Mouse (Mus musculus) embryonic fibroblast, embryonic 13.5 days (primary cell): ENCODE data around the gene Myo1b. TPM values are rescaled to one million over a fixed set of nuclear protein-coding genes. Genes with fewer than 3 reads are reported as not detected.

Experiments used
- H3K27ac ChIP-seq: 2 replicates; pipeline ENCODE4 v1.5.1; 2012; ENCODE audit warnings: low read length, control low read depth, inconsistent platforms; ENCODE audit not compliant: insufficient read depth
- H3K4me1 ChIP-seq: 2 replicates; pipeline ENCODE4 v1.6.1; 2011; ENCODE audit warnings: low read length; ENCODE audit not compliant: control insufficient read depth, insufficient read depth
- H3K4me3 ChIP-seq: 2 replicates; pipeline ENCODE4 v1.5.1; 2011; ENCODE audit warnings: mild to moderate bottlenecking, control low read depth, low read length; ENCODE audit not compliant: insufficient read depth
- CTCF ChIP-seq: IDR thresholded peaks from 2 replicates; pipeline ENCODE4 v1.5.1; 2011; ENCODE audit warnings: mild to moderate bottlenecking, control low read depth, low read length, moderate library complexity, borderline replicate concordance; ENCODE audit not compliant: insufficient read depth
- POLR2A ChIP-seq: IDR thresholded peaks from 2 replicates; pipeline ENCODE4 v1.6.1; 2011; ENCODE audit warnings: low read depth, mild to moderate bottlenecking, control low read depth, low read length, moderate library complexity
- polyA plus RNA-seq: library from polyadenylated mRNA; stranded (reverse); fragments of >200 nt; gene quantifications from 2 replicates; pipeline ENCODE4 v1.2.4, GENCODE M21; 2011; ENCODE audit warnings: low read depth; ENCODE audit not compliant: missing spikeins, insufficient read length

The Myo1b gene
- polyA plus RNA-seq, 1 experiment: 66.5 TPM

DNA sequence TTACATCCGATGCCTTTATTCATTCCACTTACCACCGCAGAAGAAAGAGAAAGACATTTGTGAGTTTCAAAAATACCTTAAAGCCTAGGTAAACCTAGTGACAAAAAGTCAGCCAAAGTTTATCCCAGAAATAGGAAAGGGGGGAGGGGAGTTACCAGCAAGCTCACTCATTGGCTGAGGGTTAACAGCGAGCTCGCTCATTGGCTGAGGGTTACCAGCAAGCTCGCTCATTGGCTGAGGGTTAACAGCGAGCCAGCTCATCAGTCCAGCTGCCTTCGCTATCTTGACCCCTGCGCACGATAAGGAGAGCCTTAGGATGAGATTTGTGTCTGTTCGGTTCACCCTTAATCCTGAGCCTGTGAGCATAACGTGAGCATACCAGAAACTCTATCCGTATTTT lies 6.9 kb upstream of the Myo1b start:
- TF ChIP-seq POLR2A: no peak
- TF ChIP-seq CTCF: no peak
- H3K4me1 ChIP-seq: no peaks in the 10 kb centered on the region
- H3K27ac ChIP-seq: no peak overlapping the region
- no peak overlapping the region for H3K4me3 ChIP-seq

GRCm38 (mm10) chr1:51916276-51916675 lies 405 bp upstream of the Myo1b start:
- H3K4me3 ChIP-seq: no peak overlapping the region
- no peak overlapping the region for H3K27ac ChIP-seq
- TF ChIP-seq POLR2A: no peak
- no peak for TF ChIP-seq CTCF
- H3K4me1 ChIP-seq: peaks cover 9% of the 10 kb centered on the region

DNA sequence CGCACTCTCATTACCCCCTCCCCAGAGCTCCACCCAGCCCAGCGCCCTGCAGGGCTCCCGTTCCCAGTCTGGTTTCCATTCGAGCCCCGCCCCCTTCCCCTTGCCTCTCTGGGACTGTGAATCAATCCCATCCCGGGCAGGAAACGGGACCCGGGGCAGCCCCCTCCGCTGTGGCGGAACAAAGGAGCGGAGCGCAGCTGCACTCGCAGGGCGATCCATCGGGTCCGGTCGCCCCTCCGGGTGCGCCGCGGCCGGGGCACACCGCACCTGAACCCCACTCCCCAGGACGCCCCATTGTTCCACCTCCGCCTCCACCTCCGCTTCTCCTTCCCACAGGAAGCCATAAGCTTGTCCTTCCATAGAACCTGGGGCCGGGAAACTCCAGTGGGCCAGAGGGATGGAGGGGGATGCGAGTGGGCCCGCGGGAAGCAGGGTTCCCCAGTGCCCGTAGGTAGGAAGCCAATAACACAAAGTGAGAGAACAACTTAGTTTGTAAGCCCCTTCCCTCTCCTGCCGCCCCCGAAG lies 758 bp downstream of the Myo1b start:
- TF ChIP-seq CTCF: no peak
- TF ChIP-seq POLR2A: peak; percentile 54
- Histone ChIP-seq H3K4me3 (peak overlapping the region; percentile 78), H3K27ac (peak overlapping the region; percentile 39), H3K4me1 (peaks cover 9% of the 10 kb centered on the region)

DNA sequence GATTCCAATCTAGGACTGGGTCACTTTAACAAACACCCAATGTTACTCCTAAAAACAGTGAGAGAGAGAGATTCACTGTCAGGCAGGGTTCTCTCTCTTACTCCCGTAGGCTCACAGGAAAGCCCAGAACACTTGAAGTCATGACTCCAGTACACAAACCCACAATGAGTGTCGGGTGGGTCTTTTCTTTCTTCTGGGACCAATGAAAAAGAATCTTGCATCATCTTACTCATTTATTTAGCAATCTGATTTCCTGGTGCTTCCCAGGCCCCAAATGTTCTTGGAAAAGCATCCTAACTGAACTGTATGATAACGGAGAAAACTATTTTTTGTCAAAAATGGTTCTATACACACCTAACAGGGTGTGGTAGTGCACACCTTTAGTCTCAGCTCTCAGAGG lies 1.8 kb downstream of the Myo1b start:
- peak overlapping the region; percentile 17; the same call in 1 of the 2 replicates for H3K27ac ChIP-seq
- TF ChIP-seq CTCF (no peak), POLR2A (no peak)
- H3K4me3 ChIP-seq: peak overlapping the region; percentile 78; the same call in 1 of the 2 replicates
- H3K4me1 ChIP-seq: peaks cover 9% of the 10 kb centered on the region

GRCm38 (mm10) chr1:51913071-51913814 lies 2.6 kb downstream of the Myo1b start:
- TF ChIP-seq POLR2A (no peak), CTCF (no peak)
- Histone ChIP-seq H3K4me1 (peaks cover 9% of the 10 kb centered on the region), H3K4me3 (no peak overlapping the region), H3K27ac (no peak overlapping the region)

DNA sequence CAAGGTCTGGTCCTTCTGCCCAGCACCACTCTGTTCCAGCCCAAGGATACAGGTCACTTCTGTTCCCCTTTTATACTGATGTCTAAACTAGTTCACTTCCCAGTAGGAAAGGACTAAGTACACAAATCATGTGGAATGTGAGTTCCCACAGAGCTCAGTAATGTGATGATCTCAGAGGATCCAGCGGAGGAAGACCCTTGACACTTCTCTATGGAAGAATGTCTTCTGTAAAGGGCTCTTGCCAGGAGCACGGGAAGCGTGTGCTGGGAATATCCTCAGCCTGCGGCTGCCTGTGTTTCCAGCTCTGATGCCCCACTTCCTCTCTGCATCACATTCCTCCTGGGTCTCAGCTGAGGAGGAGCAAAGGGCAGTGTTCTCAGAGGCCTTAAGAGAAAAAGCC lies 4.5 kb downstream of the Myo1b start:
- H3K27ac ChIP-seq: no peak overlapping the region
- no peak overlapping the region for H3K4me3 ChIP-seq
- TF ChIP-seq CTCF (no peak), POLR2A (no peak)
- peaks cover 9% of the 10 kb centered on the region for H3K4me1 ChIP-seq

DNA sequence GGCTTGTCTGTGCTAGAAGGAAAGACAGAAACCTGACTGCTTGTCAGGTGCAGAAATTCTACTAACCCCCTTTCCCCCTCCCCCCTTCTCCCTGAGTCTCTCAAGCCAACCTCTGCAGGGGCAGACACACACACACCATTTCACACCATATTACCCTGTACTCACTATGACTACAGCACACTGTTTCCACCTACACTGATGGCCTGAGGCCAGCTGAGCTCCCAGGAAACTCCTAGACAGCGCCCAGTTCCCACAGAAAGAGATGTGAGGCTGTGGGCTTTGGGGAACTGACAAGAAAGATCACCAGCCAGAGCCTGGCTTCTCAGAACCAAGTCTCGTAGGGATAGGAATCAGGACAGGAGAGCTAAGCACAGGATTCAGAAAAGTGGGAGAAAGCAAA lies 6.7 kb downstream of the Myo1b start:
- TF ChIP-seq CTCF (no peak), POLR2A (no peak)
- no peak overlapping the region for H3K4me3 ChIP-seq
- H3K4me1 ChIP-seq: peaks cover 12% of the 10 kb centered on the region
- no peak overlapping the region for H3K27ac ChIP-seq

- H3K27ac ChIP-seq: no peak overlapping the region
- H3K4me1 ChIP-seq: peaks cover 4% of the 10 kb centered on the region; the same call in 1 of the 2 replicates
- H3K4me3 ChIP-seq: no peak overlapping the region
- TF ChIP-seq POLR2A (no peak), CTCF (no peak)
Measured at GRCm38 (mm10) chr1:51907821-51908220, 8.1 kb downstream of the Myo1b start.

DNA sequence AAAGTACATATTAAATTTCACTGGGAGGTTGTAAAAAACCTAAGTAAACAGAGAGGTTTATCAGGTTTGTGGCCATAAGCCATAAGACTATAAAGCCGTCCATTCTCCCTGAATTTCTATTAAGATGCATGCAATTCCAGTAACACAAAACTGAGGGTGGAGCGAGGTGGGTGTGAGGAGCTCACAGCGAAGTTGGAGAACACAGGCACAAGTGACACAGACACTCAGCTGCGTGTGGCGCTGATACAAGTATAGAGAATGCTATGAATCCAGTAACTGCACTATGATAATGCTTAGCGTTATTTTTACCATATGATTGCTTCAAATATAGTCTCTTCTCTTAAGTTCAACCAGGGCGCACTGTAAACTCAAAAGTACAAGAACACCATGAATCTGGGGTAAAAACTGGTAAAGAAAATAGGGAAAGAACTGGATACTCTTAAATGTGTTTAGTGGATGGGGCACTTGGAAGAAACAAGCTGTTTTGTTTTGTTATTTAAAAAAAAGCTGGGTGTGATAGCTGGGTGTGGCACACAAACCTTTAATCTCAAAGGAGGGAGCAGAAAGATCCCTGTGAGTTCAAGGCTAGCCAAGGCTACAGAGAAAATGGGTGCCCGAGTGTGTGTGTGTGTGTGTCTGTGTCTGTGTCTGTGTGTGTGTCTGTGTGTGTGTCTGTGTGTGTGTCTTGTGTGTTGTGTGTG lies 9.5 kb downstream of the Myo1b start:
- Histone ChIP-seq H3K27ac (no peak overlapping the region), H3K4me1 (peaks cover 4% of the 10 kb centered on the region; the same call in 1 of the 2 replicates), H3K4me3 (no peak overlapping the region)
- TF ChIP-seq CTCF (no peak), POLR2A (no peak)

GRCm38 (mm10) chr1:51905073-51905472 lies 10.8 kb downstream of the Myo1b start:
- TF ChIP-seq CTCF (no peak), POLR2A (no peak)
- peaks cover 4% of the 10 kb centered on the region; the same call in 1 of the 2 replicates for H3K4me1 ChIP-seq

More at GRCm38 (mm10) chr1:51905073-51905472, 10.8 kb downstream of the Myo1b start:
- H3K27ac ChIP-seq: no peak overlapping the region
- H3K4me3 ChIP-seq: no peak overlapping the region
